Mouse (Mus musculus) retina, embryonic 14.5 days (tissue): ENCODE measurements around the gene 2810459M11Rik.

ENCODE experiments used
- DNase-seq: peaks from one replicate; pipeline ENCODE4 v3.0.0-alpha.2; 2015; ENCODE audit warnings: low spot score

Gene 2810459M11Rik

GRCm38 (mm10) chr1:86053198-86053921 is 7.7 kb downstream of the 2810459M11Rik start:
- DNase-seq, result no peak

GRCm38 (mm10) chr1:86054943-86055342 is 9.3 kb downstream of the 2810459M11Rik start:
- DNase-seq, result no peak

GRCm38 (mm10) chr1:86056284-86056683 is 10.6 kb downstream of the 2810459M11Rik start:
- DNase-seq, result no peak

- DNase-seq, result peak; percentile 99
These were observed 13.4 kb downstream of the 2810459M11Rik start for GRCm38 (mm10) chr1:86058856-86059769.

GRCm38 (mm10) chr1:86062523-86062922 is 16.9 kb downstream of the 2810459M11Rik start:
- DNase-seq, result no peak

- DNase-seq, result peak; percentile 97
These were observed 18.8 kb downstream of the 2810459M11Rik start, which contains the start of gene Psmd1 for GRCm38 (mm10) chr1:86064271-86064991. TSS of gene Psmd1 (plus strand) at chr1:86064387.

GRCm38 (mm10) chr1:86076565-86076964 is 30.9 kb downstream of the 2810459M11Rik start:
- DNase-seq, result no peak

- no peak for DNase-seq
These were observed 48.8 kb downstream of the 2810459M11Rik start for GRCm38 (mm10) chr1:86094413-86094812.

- no peak for DNase-seq
These were observed 59.4 kb downstream of the 2810459M11Rik start for GRCm38 (mm10) chr1:86105054-86105453.
